Mouse (Mus musculus) heart, postnatal 4 days (tissue): Measurements from ENCODE around the gene Unc45b. TPM values are rescaled to one million over a fixed set of nuclear protein-coding genes. Genes with fewer than 3 reads are reported as not detected.
"Not testable (repeated sequence)": the region's sequence is repeated elsewhere in the genome, so short reads cannot be mapped to it uniquely, and the experiment has no call there.

Experiments used
- DNase-seq: peaks from one replicate; pipeline ENCODE4 v3.0.0; 2021
- total RNA-seq, 2 experiments: library from RNA; stranded (reverse); gene quantifications; 2 replicates each; pipeline ENCODE4 v1.2.3; 2021

Gene Unc45b
- total RNA-seq, 2 experiments from 2014 or later: 177 to 187 TPM

GRCm38 (mm10) chr11:82949036-82949435 is 38.7 kb downstream of the Unc45b start:
- DNase-seq: no peak

GRCm38 (mm10) chr11:82950736-82951481 is 40.6 kb downstream of the Unc45b start, which contains the start of gene Slfn5:
Gene Slfn5 (plus strand): TSS chr11:82951349.
- peak; percentile 63 for DNase-seq

- DNase-seq: peak; percentile 76
Observed at GRCm38 (mm10) chr11:82951865-82952611, 41.7 kb downstream of the Unc45b start.

- no peak for DNase-seq
Observed at GRCm38 (mm10) chr11:82952612-82953542, 42.5 kb downstream of the Unc45b start.

GRCm38 (mm10) chr11:82954631-82955030 is 44.3 kb downstream of the Unc45b start:
- DNase-seq: no peak

GRCm38 (mm10) chr11:82956925-82957324 is 46.6 kb downstream of the Unc45b start:
- no peak for DNase-seq

DNA sequence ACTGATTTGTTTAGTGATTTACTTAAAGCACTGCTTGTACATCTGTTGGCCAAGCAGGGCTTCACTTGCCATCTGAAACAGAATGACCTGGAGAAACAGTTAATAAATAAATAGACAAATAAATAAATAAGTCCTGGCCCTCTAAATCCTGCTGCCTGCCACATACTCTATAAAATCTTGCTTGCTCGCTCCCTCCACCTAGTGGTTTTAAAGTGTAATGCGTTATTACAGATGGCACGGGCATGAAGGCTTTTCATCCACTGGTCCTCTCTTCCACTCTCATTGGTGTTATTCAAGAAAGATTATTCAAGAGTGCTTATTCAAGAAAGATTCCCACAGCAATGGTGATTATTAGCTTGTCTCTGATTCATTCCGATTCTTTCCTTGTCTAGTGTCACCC is 49.3 kb downstream of the Unc45b start:
- peak; percentile 57 for DNase-seq

DNA sequence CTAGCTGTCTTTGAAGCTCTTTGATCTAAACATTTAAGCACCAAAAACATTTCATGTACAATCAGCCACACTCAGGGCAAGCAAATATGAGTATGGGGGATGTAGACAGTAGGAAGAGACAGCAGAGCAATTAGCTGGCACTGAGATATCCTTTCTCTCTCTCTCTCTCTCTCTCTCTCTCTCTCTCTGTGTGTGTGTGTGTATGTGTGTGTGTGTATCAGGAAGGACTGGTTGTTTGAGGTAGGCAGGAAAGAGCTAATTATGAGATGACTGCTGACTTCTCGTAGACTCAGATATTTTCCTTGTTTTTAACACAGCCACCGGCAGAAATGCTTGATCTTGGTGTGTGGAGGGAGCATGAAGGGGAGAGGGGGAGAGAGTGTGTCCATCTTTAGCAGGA is 51.4 kb downstream of the Unc45b start:
- DNase-seq: no peak

DNA sequence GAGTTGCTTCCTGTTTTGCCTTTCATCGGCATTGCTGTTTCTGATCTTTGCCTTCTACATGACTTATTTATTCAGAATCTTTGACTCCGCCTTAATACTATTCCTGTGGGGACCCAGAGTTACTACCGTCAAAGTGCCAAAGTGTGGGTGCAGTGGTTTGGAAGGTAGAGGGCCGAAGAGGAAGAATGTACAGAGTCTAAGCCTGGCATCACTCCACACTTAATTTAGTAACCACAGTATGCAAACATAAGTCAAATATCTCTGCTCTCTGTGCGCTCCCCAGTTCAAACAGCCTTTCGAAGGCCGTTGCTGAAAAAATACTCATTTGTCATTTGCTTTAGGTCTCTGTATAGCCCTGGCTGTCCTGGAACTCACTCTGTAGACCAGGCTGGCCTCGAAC is 51.9 kb downstream of the Unc45b start:
- no peak for DNase-seq

GRCm38 (mm10) chr11:82970712-82971589 is 60.6 kb downstream of the Unc45b start:
- peak; percentile 61 for DNase-seq

- DNase-seq: no peak
Observed at GRCm38 (mm10) chr11:82971590-82971974, 61.2 kb downstream of the Unc45b start.

GRCm38 (mm10) chr11:82973916-82974315 is 63.6 kb downstream of the Unc45b start:
- DNase-seq: no peak

GRCm38 (mm10) chr11:82982409-82982808 is 72.1 kb downstream of the Unc45b start:
- not testable (repeated sequence) for DNase-seq

GRCm38 (mm10) chr11:82983193-82983592 is 72.8 kb downstream of the Unc45b start:
- no peak for DNase-seq

GRCm38 (mm10) chr11:82987621-82988020 is 77.3 kb downstream of the Unc45b start:
- DNase-seq: no peak

- DNase-seq: peak; percentile 25
Observed at GRCm38 (mm10) chr11:82989357-82989756, 79.0 kb downstream of the Unc45b start.

DNA sequence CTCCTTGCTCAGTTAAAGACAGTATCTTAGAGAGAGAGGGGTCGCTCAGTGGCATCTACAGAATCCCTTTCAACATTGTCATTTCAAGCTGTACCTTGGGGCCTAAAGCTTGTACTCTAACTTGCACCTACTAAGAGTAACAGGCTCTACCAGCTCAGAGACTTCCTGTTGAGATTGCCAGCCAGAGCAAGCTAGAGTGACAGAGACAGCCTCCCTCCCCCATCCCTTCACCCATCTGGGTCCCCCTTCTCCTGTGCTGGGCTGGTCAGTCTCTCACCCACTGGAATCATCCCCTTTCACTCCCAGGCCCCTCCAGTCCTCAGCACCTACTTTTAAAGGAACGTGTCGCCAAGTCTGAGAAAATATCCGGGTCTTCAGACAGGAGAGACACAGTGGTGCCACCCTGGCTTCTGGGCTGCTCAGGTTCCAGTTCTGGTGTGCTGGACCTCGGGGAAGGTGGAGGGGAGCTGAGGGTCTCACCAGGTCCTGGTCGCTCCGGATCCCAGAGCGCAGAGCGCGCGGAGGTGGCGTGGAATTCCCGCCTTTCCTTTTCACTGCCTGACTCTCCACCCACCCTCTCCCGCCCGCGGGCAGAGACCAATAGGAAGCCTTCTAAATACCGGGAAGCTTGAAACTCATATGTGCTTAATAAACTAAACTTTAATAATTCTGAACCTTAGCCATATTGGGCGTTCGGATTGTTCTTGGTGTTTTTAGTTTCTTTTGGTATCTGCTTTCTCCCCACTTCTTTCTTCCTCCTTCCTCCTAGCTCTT is 80.4 kb downstream of the Unc45b start:
- peak; percentile 63 for DNase-seq

GRCm38 (mm10) chr11:82991469-82992166 is 81.3 kb downstream of the Unc45b start, which contains the start of gene Slfn9:
Gene Slfn9 (minus strand): TSS chr11:82991830.
- peak; percentile 73 for DNase-seq
